Mouse (Mus musculus): ENCODE results near the gene Unc13a. TPM values are rescaled to one million over a fixed set of nuclear protein-coding genes. Genes with fewer than 3 reads are reported as not detected.

The Unc13a gene
- polyA plus RNA-seq, 1 experiment, result 1.5 TPM

DNA sequence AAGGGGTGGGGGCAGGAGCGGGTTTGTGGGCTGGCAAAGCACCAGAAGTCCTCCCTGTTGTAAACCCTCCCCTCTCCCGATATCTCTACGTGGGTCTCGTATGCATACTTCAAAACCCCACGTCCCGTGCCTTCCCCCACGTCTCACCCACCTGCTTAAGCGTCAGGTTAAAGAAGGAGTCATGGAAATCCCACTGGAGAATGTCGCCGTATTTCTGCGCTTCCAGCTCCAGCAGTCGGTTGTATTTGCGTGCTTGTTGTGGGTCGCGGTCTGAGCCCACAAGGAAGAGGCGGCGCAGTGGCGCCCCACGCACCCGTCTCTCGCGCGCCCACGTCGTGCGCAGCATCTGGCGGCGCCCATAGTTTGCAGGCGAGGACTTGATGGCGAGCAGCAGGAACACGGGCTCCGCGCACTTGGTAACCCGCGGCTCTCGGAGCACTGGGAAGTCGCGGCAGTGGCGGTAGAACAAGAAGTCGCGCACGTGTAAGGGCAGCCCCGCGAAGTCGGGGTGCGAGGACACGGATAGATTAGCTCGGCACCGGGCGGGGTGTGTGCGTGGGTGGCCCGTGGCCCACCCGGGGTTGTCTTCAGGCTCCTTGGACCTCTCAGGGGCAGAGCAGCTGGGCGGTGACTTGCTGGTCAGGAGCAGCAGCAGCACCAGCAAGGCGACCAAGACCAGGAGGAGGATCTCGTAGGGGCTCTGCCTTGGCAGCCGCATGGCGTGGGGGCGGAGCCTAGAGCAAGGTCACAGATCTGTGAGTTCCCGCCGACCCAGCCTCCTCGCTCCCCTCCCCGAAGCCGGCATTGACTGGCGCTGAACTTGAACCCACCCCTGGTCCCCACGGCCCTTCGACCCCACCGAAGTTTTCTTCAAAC lies 21.8 kb upstream of the Unc13a start:
- H3K4me3 ChIP-seq (ENCODE audit: insufficient read depth, poor library complexity, severe bottlenecking), result no peak overlapping the region
- no peaks in the 10 kb centered on the region for H3K79me3 ChIP-seq (ENCODE audit: low read depth)
- no peaks in the 10 kb centered on the region for H3K79me2 ChIP-seq (ENCODE audit: control insufficient read depth, insufficient read depth)
- H3K36me3 ChIP-seq (ENCODE audit: control insufficient read depth, insufficient read depth), result no peaks in the 10 kb centered on the region
- no peak overlapping the region for H3ac ChIP-seq (ENCODE audit: control insufficient read depth, insufficient read length, low read depth)
- H3K27me3 ChIP-seq (ENCODE audit: control insufficient read depth, insufficient read depth, insufficient read length), result peaks cover 52% of the 10 kb centered on the region
- no peak for TF ChIP-seq MYOG (IDR thresholded peaks at IDR 0.05; ENCODE audit: control insufficient read depth, extremely low read depth, insufficient read length)
- TF ChIP-seq USF1 (IDR thresholded peaks at IDR 0.05; ENCODE audit: low read depth), result no peak
- no peak for TF ChIP-seq CTCF (IDR thresholded peaks at IDR 0.05; ENCODE audit: control insufficient read depth, insufficient read depth, insufficient read length)
- no peak for TF ChIP-seq MAX (IDR thresholded peaks at IDR 0.05)
- TF ChIP-seq CEBPB (IDR thresholded peaks at IDR 0.05; ENCODE audit: low read depth), result no peak
- TF ChIP-seq FOSL1 (IDR thresholded peaks at IDR 0.05; ENCODE audit: insufficient read depth, low read length, poor library complexity, severe bottlenecking), result no peak

DNA sequence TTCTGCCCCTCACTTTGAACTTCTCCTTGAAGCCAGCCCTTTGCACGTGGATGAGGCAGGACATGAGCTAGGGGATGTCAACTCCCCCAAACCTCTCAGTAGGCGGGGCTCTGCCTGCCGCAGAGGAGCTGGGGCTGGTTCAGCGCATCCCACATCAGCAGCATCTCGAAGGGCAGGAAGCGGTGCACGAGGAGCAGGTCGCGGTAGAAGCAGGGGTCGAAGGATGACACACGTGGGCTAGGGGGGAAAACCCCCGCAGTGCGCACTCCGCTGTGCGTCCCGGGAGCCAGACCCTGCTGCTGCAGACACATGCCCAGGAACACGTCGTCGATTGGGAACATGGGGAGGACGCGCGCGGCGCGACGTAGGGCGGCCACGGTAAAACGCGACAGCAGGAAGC lies 21.0 kb upstream of the Unc13a start:
- Histone ChIP-seq H3K36me3 (ENCODE audit: control insufficient read depth, insufficient read depth) (no peaks in the 10 kb centered on the region), H3K79me3 (ENCODE audit: low read depth) (no peaks in the 10 kb centered on the region), H3K4me3 (ENCODE audit: insufficient read depth, poor library complexity, severe bottlenecking) (no peak overlapping the region), H3K79me2 (ENCODE audit: control insufficient read depth, insufficient read depth) (no peaks in the 10 kb centered on the region), H3K27me3 (ENCODE audit: control insufficient read depth, insufficient read depth, insufficient read length) (peaks cover 60% of the 10 kb centered on the region), H3ac (ENCODE audit: control insufficient read depth, insufficient read length, low read depth) (no peak overlapping the region)
- TF ChIP-seq CEBPB (IDR thresholded peaks at IDR 0.05; ENCODE audit: low read depth), result no peak
- TF ChIP-seq MAX (IDR thresholded peaks at IDR 0.05), result no peak
- TF ChIP-seq FOSL1 (IDR thresholded peaks at IDR 0.05; ENCODE audit: insufficient read depth, low read length, poor library complexity, severe bottlenecking), result no peak
- TF ChIP-seq CTCF (IDR thresholded peaks at IDR 0.05; ENCODE audit: control insufficient read depth, insufficient read depth, insufficient read length), result no peak

DNA sequence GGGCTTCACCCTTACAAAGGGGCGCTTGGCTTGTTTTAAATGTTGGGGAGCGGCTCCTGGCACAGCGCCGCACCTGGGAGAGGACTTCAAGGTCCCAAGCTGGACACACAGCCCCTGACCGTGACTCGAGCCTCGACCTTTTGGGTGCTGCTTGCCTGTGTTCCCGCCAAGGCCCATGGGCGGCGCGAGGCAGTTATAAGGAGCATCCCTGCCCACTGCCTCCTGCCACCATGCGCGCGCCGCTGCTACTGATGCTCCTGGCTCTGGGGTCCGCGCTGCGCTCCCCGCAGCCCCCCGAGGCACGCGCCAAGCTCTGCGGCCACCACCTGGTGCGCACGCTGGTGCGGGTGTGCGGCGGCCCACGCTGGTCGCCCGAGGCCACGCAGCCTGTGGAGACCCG lies 17.5 kb upstream of the Unc13a start, which contains the start of gene Insl3:
TSS of gene Insl3 (plus strand) at position 187 of the 400 bp plus-strand sequence.
- Histone ChIP-seq H3ac (ENCODE audit: control insufficient read depth, insufficient read length, low read depth) (no peak within 1 kb of the TSS), H3K79me3 (ENCODE audit: low read depth) (no peaks in the 10 kb centered on the region), H3K27me3 (ENCODE audit: control insufficient read depth, insufficient read depth, insufficient read length) (peaks cover 79% of the 10 kb centered on the region), H3K79me2 (ENCODE audit: control insufficient read depth, insufficient read depth) (no peaks in the 10 kb centered on the region), H3K36me3 (ENCODE audit: control insufficient read depth, insufficient read depth) (no peaks in the 10 kb centered on the region), H3K4me3 (ENCODE audit: insufficient read depth, poor library complexity, severe bottlenecking) (no peak within 1 kb of the TSS)
- TF ChIP-seq CTCF (IDR thresholded peaks at IDR 0.05; ENCODE audit: control insufficient read depth, insufficient read depth, insufficient read length), result no peak
- TF ChIP-seq MAX (IDR thresholded peaks at IDR 0.05), result no peak
- TF ChIP-seq MYOG (IDR thresholded peaks at IDR 0.05; ENCODE audit: control insufficient read depth, extremely low read depth, insufficient read length), result no peak
- no peak for TF ChIP-seq FOSL1 (IDR thresholded peaks at IDR 0.05; ENCODE audit: insufficient read depth, low read length, poor library complexity, severe bottlenecking)

DNA sequence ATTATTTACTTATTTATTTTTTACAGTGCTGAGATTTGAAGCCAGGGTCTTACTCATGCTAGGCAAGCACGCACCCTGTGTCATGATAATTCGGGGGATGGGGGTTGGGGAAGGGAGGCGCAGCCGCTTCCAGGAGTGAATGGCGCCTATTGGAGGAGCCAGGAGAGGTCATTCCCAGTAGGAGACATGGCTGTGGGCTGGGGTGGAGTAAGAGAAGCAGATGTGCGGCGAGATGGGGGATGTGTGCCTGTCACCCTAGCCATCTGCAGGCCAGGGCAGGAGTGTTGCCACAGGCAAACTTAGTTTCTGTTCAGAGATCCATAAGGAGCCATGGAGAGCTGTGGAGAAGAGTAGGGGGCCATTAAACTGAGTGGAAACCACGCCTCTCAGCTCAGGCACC lies 16.1 kb upstream of the Unc13a start:
- no peaks in the 10 kb centered on the region for H3K36me3 ChIP-seq (ENCODE audit: control insufficient read depth, insufficient read depth)
- no peak for TF ChIP-seq MYOD1 (IDR thresholded peaks at IDR 0.05; ENCODE audit: control insufficient read depth, insufficient read length, low read depth)
- no peak for TF ChIP-seq USF1 (IDR thresholded peaks at IDR 0.05; ENCODE audit: low read depth)
- no peak for TF ChIP-seq MYOG (IDR thresholded peaks at IDR 0.05; ENCODE audit: control insufficient read depth, extremely low read depth, insufficient read length)
- no peaks in the 10 kb centered on the region for H3K79me3 ChIP-seq (ENCODE audit: low read depth)
- no peak overlapping the region for H3K4me3 ChIP-seq (ENCODE audit: insufficient read depth, poor library complexity, severe bottlenecking)
- no peaks in the 10 kb centered on the region for H3K79me2 ChIP-seq (ENCODE audit: control insufficient read depth, insufficient read depth)
- peaks cover 67% of the 10 kb centered on the region for H3K27me3 ChIP-seq (ENCODE audit: control insufficient read depth, insufficient read depth, insufficient read length)
- no peak overlapping the region for H3ac ChIP-seq (ENCODE audit: control insufficient read depth, insufficient read length, low read depth)

DNA sequence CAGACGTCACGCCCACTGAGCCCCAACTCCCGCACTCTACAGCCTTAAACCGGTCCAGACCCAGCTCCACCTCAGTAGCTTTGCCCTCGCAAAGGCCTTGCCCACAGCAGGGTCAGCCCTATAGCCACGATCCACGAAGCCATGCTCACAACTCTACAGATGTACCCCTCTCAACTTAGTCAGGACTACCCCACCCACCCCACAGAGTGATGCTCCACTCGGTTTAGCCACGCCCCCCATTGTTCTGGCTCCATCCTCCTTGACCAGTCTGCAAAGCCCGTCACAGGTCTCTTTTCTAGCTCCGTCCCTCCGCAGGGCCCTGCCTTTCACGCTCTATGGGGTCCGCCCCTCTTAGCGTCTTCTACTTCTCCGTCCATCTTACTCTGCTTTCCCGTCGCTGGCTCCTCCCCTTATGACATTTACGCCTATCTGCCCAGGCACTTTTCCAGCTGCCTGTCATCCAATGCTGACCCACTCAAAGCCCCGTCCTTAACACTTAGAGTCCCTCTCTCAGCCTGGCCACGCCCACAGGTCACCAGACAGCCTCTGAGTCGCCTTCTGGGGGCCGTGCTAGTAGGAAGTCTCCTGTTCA lies 14.7 kb upstream of the Unc13a start:
- Histone ChIP-seq H3ac (ENCODE audit: control insufficient read depth, insufficient read length, low read depth) (no peak overlapping the region), H3K36me3 (ENCODE audit: control insufficient read depth, insufficient read depth) (no peaks in the 10 kb centered on the region), H3K79me3 (ENCODE audit: low read depth) (no peaks in the 10 kb centered on the region), H3K4me3 (ENCODE audit: insufficient read depth, poor library complexity, severe bottlenecking) (no peak overlapping the region), H3K27me3 (ENCODE audit: control insufficient read depth, insufficient read depth, insufficient read length) (peaks cover 63% of the 10 kb centered on the region), H3K79me2 (ENCODE audit: control insufficient read depth, insufficient read depth) (no peaks in the 10 kb centered on the region)
- TF ChIP-seq FOSL1 (IDR thresholded peaks at IDR 0.05; ENCODE audit: insufficient read depth, low read length, poor library complexity, severe bottlenecking) (no peak), MAX (IDR thresholded peaks at IDR 0.05) (no peak), MYOG (IDR thresholded peaks at IDR 0.05; ENCODE audit: control insufficient read depth, extremely low read depth, insufficient read length) (no peak), MYOD1 (IDR thresholded peaks at IDR 0.05; ENCODE audit: control insufficient read depth, insufficient read length, low read depth) (no peak), USF1 (IDR thresholded peaks at IDR 0.05; ENCODE audit: low read depth) (no peak), CEBPB (IDR thresholded peaks at IDR 0.05; ENCODE audit: low read depth) (no peak), CTCF (IDR thresholded peaks at IDR 0.05; ENCODE audit: control insufficient read depth, insufficient read depth, insufficient read length) (no peak)

DNA sequence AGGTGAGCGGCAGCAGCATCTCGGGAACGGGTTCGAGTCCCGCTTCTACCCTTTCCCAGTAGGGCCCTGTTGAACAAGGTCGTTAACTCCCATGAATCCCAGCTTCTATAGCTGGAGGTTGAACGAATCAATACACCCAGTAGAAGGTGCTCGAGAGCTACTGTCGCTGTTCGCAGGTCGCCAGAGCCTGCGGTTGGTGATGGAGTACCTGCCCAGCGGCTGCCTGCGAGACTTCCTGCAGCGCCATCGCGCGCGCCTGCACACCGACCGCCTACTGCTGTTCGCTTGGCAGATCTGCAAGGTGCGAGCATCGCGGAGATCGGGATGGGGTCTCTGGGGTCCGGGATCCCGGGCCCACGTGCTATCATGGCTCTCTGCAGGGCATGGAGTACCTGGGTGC lies 14.0 kb upstream of the Unc13a start:
- Histone ChIP-seq H3K4me3 (ENCODE audit: insufficient read depth, poor library complexity, severe bottlenecking) (no peak overlapping the region), H3K79me2 (ENCODE audit: control insufficient read depth, insufficient read depth) (no peaks in the 10 kb centered on the region)
- TF ChIP-seq MYOG (IDR thresholded peaks at IDR 0.05; ENCODE audit: control insufficient read depth, extremely low read depth, insufficient read length) (no peak), CEBPB (IDR thresholded peaks at IDR 0.05; ENCODE audit: low read depth) (no peak), USF1 (IDR thresholded peaks at IDR 0.05; ENCODE audit: low read depth) (no peak), FOSL1 (IDR thresholded peaks at IDR 0.05; ENCODE audit: insufficient read depth, low read length, poor library complexity, severe bottlenecking) (no peak), MYOD1 (IDR thresholded peaks at IDR 0.05; ENCODE audit: control insufficient read depth, insufficient read length, low read depth) (no peak), MAX (IDR thresholded peaks at IDR 0.05) (no peak), CTCF (IDR thresholded peaks at IDR 0.05; ENCODE audit: control insufficient read depth, insufficient read depth, insufficient read length) (no peak)

More for the DNA sequence above, 14.0 kb upstream of the Unc13a start:
- Histone ChIP-seq H3K27me3 (ENCODE audit: control insufficient read depth, insufficient read depth, insufficient read length) (peaks cover 59% of the 10 kb centered on the region), H3K36me3 (ENCODE audit: control insufficient read depth, insufficient read depth) (no peaks in the 10 kb centered on the region), H3K79me3 (ENCODE audit: low read depth) (no peaks in the 10 kb centered on the region), H3ac (ENCODE audit: control insufficient read depth, insufficient read length, low read depth) (no peak overlapping the region)
